Mouse (Mus musculus) lung, embryonic 14.5 days (tissue): ENCODE measurements around the gene Egfl6. TPM values are rescaled to one million over a fixed set of nuclear protein-coding genes. Genes with fewer than 3 reads are reported as not detected.

ENCODE experiments used
- ATAC-seq: fragments of 200-750 bp; cut with Nextera tagmentation; 2 replicates; pipeline ENCODE4 v1.8.0; 2017; ENCODE audit warnings: mild to moderate bottlenecking, moderate TSS enrichment, moderate library complexity; ENCODE audit not compliant: insufficient read depth
- DNase-seq: peaks from one replicate; pipeline ENCODE4 v3.0.0-alpha.2; 2015
- H3K27ac ChIP-seq: fragments of 300-500 bp; sonication (generic); 2 replicates; pipeline ENCODE4 v1.5.1; 2014; ENCODE audit warnings: low read depth, mild to moderate bottlenecking, moderate library complexity
- H3K27me3 ChIP-seq: fragments of 300-500 bp; sonication (generic); 2 replicates; pipeline ENCODE4 v1.6.1; 2014; ENCODE audit warnings: low read length, control low read depth; ENCODE audit not compliant: insufficient read depth
- H3K36me3 ChIP-seq: fragments of 300-500 bp; sonication (generic); 2 replicates; pipeline ENCODE4 v1.6.1; 2014; ENCODE audit warnings: control low read depth; ENCODE audit not compliant: insufficient read depth
- H3K4me1 ChIP-seq: fragments of 300-500 bp; sonication (generic); 2 replicates; pipeline ENCODE4 v1.6.1; 2014; ENCODE audit warnings: antibody characterized with exemption, control low read depth; ENCODE audit not compliant: insufficient read depth
- H3K4me2 ChIP-seq: fragments of 300-500 bp; sonication (generic); 2 replicates; pipeline ENCODE4 v1.6.1; 2014; ENCODE audit warnings: mild to moderate bottlenecking
- H3K4me3 ChIP-seq: fragments of 300-500 bp; sonication (generic); 2 replicates; pipeline ENCODE4 v1.5.1; 2014; ENCODE audit warnings: low read depth, low read length
- H3K9ac ChIP-seq: fragments of 300-500 bp; sonication (generic); 2 replicates; pipeline ENCODE4 v1.6.1; 2014
- H3K9me3 ChIP-seq: fragments of 300-500 bp; sonication (generic); 2 replicates; pipeline ENCODE4 v1.6.1; 2016; ENCODE audit warnings: low read depth, low read length, control low read depth
- CTCF ChIP-seq: IDR thresholded peaks from 2 replicates; pipeline ENCODE4 v1.5.1; 2016; ENCODE audit warnings: antibody characterized with exemption, low read depth
- WGBS: fragments of 180-500 bp; shearing (Covaris S2); extraction: QIAGEN DNeasy Blood & Tissue Kit; methylation state at CpG from one replicate; pipeline ENCODE4 v1.1.7; 2014; 5-methylcytosine and 5-hydroxymethylcytosine counted together
- polyA plus RNA-seq: library from polyadenylated mRNA; unstranded; fragments of >200 nt; fragmentation: Nextera tagmentation; extraction: Ambion mirVana; gene quantifications from 2 replicates; pipeline ENCODE4 v1.2.1, GENCODE M21; 2014

Egfl6 gene
- polyA plus RNA-seq, 1 experiment from 2014 or later = 36.1 TPM

GRCm38 (mm10) chrX:166504421-166504820 is 81.1 kb downstream of the Egfl6 start:
- H3K36me3 ChIP-seq = no peaks in the 10 kb centered on the region
- no peak overlapping the region for H3K4me3 ChIP-seq
- no peak overlapping the region for H3K9ac ChIP-seq
- DNase-seq = no peak
- H3K27ac ChIP-seq = no peak overlapping the region
- no peak for TF ChIP-seq CTCF
- WGBS = 36% methylated on average over 2 of the region's 2 CpGs
- no peak overlapping the region for H3K4me2 ChIP-seq
- H3K27me3 ChIP-seq = no peaks in the 10 kb centered on the region
- H3K4me1 ChIP-seq = no peaks in the 10 kb centered on the region
- ATAC-seq = no peak
- H3K9me3 ChIP-seq = no peaks in the 10 kb centered on the region

GRCm38 (mm10) chrX:166499496-166500190 is 85.9 kb downstream of the Egfl6 start:
- no peak overlapping the region for H3K4me2 ChIP-seq
- WGBS = 70% methylated on average over 1 of the region's 1 CpGs
- TF ChIP-seq CTCF = no peak
- ATAC-seq (no peak), DNase-seq (no peak)
- H3K9me3 ChIP-seq = no peaks in the 10 kb centered on the region
- no peaks in the 10 kb centered on the region for H3K4me1 ChIP-seq
- H3K27ac ChIP-seq = no peak overlapping the region
- no peaks in the 10 kb centered on the region for H3K27me3 ChIP-seq
- no peak overlapping the region for H3K4me3 ChIP-seq
- no peak overlapping the region for H3K9ac ChIP-seq
- H3K36me3 ChIP-seq = no peaks in the 10 kb centered on the region

- no peak overlapping the region for H3K4me2 ChIP-seq
- no peaks in the 10 kb centered on the region for H3K9me3 ChIP-seq
- H3K4me1 ChIP-seq = no peaks in the 10 kb centered on the region
- ATAC-seq (no peak), DNase-seq (peak; percentile 14)
- no peak for TF ChIP-seq CTCF
- H3K36me3 ChIP-seq = no peaks in the 10 kb centered on the region
- WGBS = 79% methylated on average over 4 of the region's 4 CpGs
- no peaks in the 10 kb centered on the region for H3K27me3 ChIP-seq
- H3K27ac ChIP-seq = no peak overlapping the region
- H3K4me3 ChIP-seq = no peak overlapping the region
- no peak overlapping the region for H3K9ac ChIP-seq
Measured at GRCm38 (mm10) chrX:166497771-166498170, 87.7 kb downstream of the Egfl6 start.

GRCm38 (mm10) chrX:166495052-166495451 is 90.5 kb downstream of the Egfl6 start:
- no peak for TF ChIP-seq CTCF
- H3K4me1 ChIP-seq = no peaks in the 10 kb centered on the region
- WGBS = 85% methylated on average over 2 of the region's 2 CpGs
- no peaks in the 10 kb centered on the region for H3K27me3 ChIP-seq
- no peak overlapping the region for H3K27ac ChIP-seq
- no peak overlapping the region for H3K4me3 ChIP-seq
- no peak overlapping the region for H3K9ac ChIP-seq
- no peak overlapping the region for H3K4me2 ChIP-seq
- H3K9me3 ChIP-seq = no peaks in the 10 kb centered on the region
- ATAC-seq (no peak), DNase-seq (no peak)
- no peaks in the 10 kb centered on the region for H3K36me3 ChIP-seq

GRCm38 (mm10) chrX:166479365-166479983 is 106.0 kb downstream of the Egfl6 start, which contains the start of gene Rab9:
Rab9 (minus strand) TSS chrX:166479867.
- H3K27me3 ChIP-seq = no peaks in the 10 kb centered on the region
- peak within 1 kb of the TSS; percentile 62 for H3K4me3 ChIP-seq
- H3K4me2 ChIP-seq = peak within 1 kb of the TSS; percentile 63
- H3K27ac ChIP-seq = peak within 1 kb of the TSS; percentile 79
- peak within 1 kb of the TSS; percentile 68 for H3K9ac ChIP-seq
- DNase-seq = peak; percentile 94
- TF ChIP-seq CTCF = no peak
- H3K4me1 ChIP-seq = no peaks in the 10 kb centered on the region
- peak; percentile 98 for ATAC-seq
- H3K36me3 ChIP-seq = peaks cover 11% of the 10 kb centered on the region; the same call in 1 of the 2 replicates
- no peaks in the 10 kb centered on the region for H3K9me3 ChIP-seq
- 12% methylated on average over 37 of the region's 41 CpGs for WGBS

- ATAC-seq = peak; percentile 29
- Histone ChIP-seq H3K27ac (peak overlapping the region; percentile 79), H3K4me1 (no peaks in the 10 kb centered on the region), H3K4me2 (peak overlapping the region; percentile 63), H3K4me3 (peak overlapping the region; percentile 62), H3K9ac (peak overlapping the region; percentile 68), H3K36me3 (peaks cover 11% of the 10 kb centered on the region; the same call in 1 of the 2 replicates), H3K27me3 (no peaks in the 10 kb centered on the region), H3K9me3 (no peaks in the 10 kb centered on the region)
- TF ChIP-seq CTCF = no peak
- WGBS = 14% methylated on average over 28 of the region's 28 CpGs
- DNase-seq = peak; percentile 31
Measured at GRCm38 (mm10) chrX:166478631-166479364, 106.7 kb downstream of the Egfl6 start.

- no peak overlapping the region for H3K27ac ChIP-seq
Measured at GRCm38 (mm10) chrX:166477393-166477792, 108.1 kb downstream of the Egfl6 start.

More at GRCm38 (mm10) chrX:166477393-166477792, 108.1 kb downstream of the Egfl6 start:
- Histone ChIP-seq H3K4me1 (no peaks in the 10 kb centered on the region), H3K9me3 (no peaks in the 10 kb centered on the region), H3K27me3 (no peaks in the 10 kb centered on the region), H3K36me3 (peaks cover 11% of the 10 kb centered on the region; the same call in 1 of the 2 replicates), H3K4me2 (peak overlapping the region; percentile 63), H3K4me3 (peak overlapping the region; percentile 62), H3K9ac (no peak overlapping the region)
- WGBS = 65% methylated on average over 6 of the region's 6 CpGs
- DNase-seq = no peak
- no peak for ATAC-seq
- TF ChIP-seq CTCF = no peak

Other genes with a start within 250 kb of the Egfl6 start
- 28.1 and 31.7 TPM in 2 replicates for gene Trappc2, start 145.1 kb downstream of the Egfl6 start, polyA plus RNA-seq
- 8.0 and 9.2 TPM in 2 replicates for gene Ofd1, start 145.0 kb downstream of the Egfl6 start, polyA plus RNA-seq
- 65.9 and 66.9 TPM in 2 replicates for gene Rab9, start 105.9 kb downstream of the Egfl6 start, polyA plus RNA-seq
- gene Tceanc, start 67.2 kb downstream of the Egfl6 start, polyA plus RNA-seq = 7.1 and 7.4 TPM in 2 replicates